Mouse (Mus musculus): ENCODE data around the gene Lrrc8c. TPM values are rescaled to one million over a fixed set of nuclear protein-coding genes. Genes with fewer than 3 reads are reported as not detected.

The Lrrc8c gene
- total RNA-seq, 2 experiments from 2014 or later = 29.8 to 30.7 TPM

- Histone ChIP-seq H3K4me3 (no peak overlapping the region), H3K27ac (peak overlapping the region; percentile 69)
- no peak for TF ChIP-seq CTCF (conservative IDR thresholded peaks at IDR 0.05)
- DNase-seq (ENCODE audit: low spot score in 2 of 2) = no peak
Observed at GRCm38 (mm10) chr5:105602585-105602984, 83.4 kb downstream of the Lrrc8c start.

DNA sequence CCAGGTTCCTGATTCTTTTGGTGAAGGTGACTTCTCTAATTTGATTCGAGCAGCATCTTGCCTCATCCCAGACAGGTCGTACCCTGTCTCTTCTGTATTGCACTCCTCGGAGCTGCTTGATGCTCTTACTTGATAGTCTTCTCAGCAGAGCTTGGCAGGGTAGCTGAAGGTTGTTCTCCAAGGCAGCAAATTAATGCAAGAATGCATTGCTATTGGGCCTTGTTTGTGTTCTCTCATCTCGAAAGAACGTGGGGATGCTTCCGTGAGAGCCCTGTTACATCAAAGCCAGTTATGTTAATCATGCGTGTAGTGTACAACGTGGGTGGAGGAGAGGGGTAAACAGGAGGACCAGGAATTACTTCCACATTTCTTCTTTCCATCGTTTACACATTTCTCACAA is 86.5 kb downstream of the Lrrc8c start:
- H3K27ac ChIP-seq = peak overlapping the region; percentile 69; the same call in 1 of the 2 replicates
- no peak for DNase-seq (ENCODE audit: low spot score in 2 of 2)
- no peak overlapping the region for H3K4me3 ChIP-seq
- TF ChIP-seq CTCF (conservative IDR thresholded peaks at IDR 0.05) = no peak

DNA sequence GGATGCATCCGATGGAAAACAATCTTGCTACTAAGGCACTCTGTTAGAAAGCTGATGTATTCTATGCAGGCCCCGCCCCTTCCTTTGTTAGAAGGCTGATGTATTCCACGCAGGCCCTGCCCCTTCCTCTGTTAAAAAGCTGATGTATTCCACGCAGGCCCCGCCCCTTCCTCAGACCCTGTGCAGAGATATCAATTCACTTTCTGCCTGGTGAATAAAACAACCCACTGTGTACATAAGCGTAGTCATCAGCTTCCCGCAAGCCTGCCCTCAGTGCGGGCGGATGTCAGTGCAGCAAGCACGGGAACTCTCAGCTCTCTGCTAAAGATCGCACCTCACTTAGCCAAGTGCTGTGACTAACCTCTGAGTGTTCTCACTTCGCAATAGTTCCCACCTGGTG is 90.5 kb downstream of the Lrrc8c start:
- Histone ChIP-seq H3K27ac (no peak overlapping the region), H3K4me3 (no peak overlapping the region)
- no peak for TF ChIP-seq CTCF (conservative IDR thresholded peaks at IDR 0.05)
- no peak for DNase-seq (ENCODE audit: low spot score in 2 of 2)

GRCm38 (mm10) chr5:105613002-105613401 is 93.8 kb downstream of the Lrrc8c start:
- no peak for DNase-seq (ENCODE audit: low spot score in 2 of 2)
- TF ChIP-seq CTCF (conservative IDR thresholded peaks at IDR 0.05) = no peak
- no peak overlapping the region for H3K27ac ChIP-seq
- no peak overlapping the region for H3K4me3 ChIP-seq

DNA sequence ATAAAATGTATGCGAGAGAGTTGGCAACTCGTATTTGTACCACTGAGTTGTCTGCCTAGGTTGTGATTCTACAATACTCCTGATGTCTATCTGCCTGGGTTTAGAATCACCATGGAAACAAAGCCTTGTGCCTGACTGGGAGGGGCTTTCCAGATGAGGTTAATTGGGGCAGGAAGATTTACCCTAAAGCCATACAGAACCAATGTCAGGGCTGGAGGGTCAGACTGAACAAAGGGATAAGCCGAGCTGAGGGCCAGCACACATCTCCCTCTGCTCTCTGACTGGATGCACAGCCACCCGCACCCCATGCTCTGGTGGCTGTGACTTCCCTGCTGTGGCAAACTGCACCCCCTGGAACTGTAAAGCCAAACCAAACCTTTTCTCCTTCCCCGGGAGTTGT is 94.8 kb downstream of the Lrrc8c start:
- no peak for DNase-seq (ENCODE audit: low spot score in 2 of 2)
- Histone ChIP-seq H3K27ac (no peak overlapping the region), H3K4me3 (no peak overlapping the region)
- no peak for TF ChIP-seq CTCF (conservative IDR thresholded peaks at IDR 0.05)

- DNase-seq (ENCODE audit: low spot score in 2 of 2) = no peak
- no peak for TF ChIP-seq CTCF (conservative IDR thresholded peaks at IDR 0.05)
- no peak overlapping the region for H3K27ac ChIP-seq
- no peak overlapping the region for H3K4me3 ChIP-seq
Observed at GRCm38 (mm10) chr5:105614682-105615434, 95.7 kb downstream of the Lrrc8c start.

DNA sequence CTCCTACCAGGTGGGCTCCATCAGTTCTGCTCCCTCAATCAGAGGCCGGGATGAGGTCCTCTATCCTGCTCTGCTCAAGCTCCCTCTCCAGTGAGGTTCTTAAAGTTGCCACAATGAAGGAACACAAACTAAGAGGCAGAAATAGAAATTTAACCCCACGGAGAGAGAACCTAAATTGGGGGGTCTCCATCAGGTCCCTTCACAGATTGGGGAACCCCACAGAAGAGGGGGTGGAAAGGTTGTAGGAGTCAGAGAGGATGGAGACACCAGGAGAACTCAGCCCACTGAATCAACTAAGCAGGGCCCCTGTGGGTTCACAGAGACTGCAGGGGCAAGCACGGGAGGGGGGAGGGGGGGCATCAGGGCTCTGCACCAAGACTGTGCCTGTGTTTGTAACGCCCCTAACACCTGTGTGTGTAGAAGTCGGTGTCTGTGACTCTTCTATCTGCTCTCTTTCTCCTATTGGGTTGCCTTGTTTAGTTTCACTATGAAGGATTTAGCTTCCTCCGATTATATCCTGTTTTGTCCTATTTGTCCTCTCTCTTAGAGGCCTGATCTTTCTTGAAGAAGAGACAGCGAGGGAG is 96.8 kb downstream of the Lrrc8c start:
- DNase-seq (ENCODE audit: low spot score in 2 of 2) = no peak
- Histone ChIP-seq H3K27ac (no peak overlapping the region), H3K4me3 (no peak overlapping the region)
- TF ChIP-seq CTCF (conservative IDR thresholded peaks at IDR 0.05) = no peak

DNA sequence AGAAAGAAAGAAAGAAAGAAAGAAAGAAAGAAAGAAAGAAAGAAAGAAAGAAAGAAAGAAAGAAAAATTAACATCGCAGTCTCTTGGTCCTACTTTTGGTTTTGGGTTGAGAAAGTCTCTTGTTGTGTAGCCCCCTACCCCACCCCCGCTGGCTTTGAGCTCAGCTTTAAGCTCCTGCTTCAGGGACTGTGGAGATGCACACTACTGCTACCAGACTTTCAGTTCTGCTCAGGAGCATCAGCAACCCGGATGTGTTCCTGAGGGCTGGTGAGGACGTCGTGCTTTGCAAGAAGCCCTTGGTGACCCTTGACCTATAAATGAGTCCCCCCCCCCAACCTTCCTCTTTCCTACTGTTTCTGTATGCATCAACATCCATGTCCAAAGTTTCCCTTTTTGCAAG is 97.3 kb downstream of the Lrrc8c start:
- Histone ChIP-seq H3K27ac (no peak overlapping the region), H3K4me3 (no peak overlapping the region)
- TF ChIP-seq CTCF (conservative IDR thresholded peaks at IDR 0.05) = no peak
- DNase-seq (ENCODE audit: low spot score in 2 of 2) = no peak

- no peak for TF ChIP-seq CTCF (conservative IDR thresholded peaks at IDR 0.05)
- no peak overlapping the region for H3K27ac ChIP-seq
- DNase-seq (ENCODE audit: low spot score in 2 of 2) = no peak
- H3K4me3 ChIP-seq = no peak overlapping the region
Observed at GRCm38 (mm10) chr5:105618510-105618909, 99.3 kb downstream of the Lrrc8c start.

DNA sequence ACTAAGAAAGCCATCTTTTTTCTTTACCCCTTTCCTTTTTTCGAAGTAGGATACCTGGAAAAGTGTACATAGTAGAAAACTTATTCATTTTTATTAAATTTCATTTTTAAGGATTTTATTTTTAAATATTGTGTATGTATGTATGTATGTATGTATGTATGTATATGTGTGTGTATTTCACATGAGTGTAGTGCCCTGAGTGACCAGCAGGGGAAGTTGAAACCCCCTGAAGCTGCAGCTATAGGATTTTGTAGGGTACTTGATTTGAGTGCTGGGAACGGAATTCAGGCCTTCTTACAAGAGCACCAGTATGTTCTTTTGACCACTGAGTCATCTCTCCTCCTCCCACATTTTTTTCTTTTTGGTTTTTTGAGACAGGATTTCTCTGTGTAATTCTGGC is 100.5 kb downstream of the Lrrc8c start:
- no peak overlapping the region for H3K4me3 ChIP-seq
- DNase-seq (ENCODE audit: low spot score in 2 of 2) = no peak
- no peak overlapping the region for H3K27ac ChIP-seq
- peak; percentile 58 for TF ChIP-seq CTCF (conservative IDR thresholded peaks at IDR 0.05)

DNA sequence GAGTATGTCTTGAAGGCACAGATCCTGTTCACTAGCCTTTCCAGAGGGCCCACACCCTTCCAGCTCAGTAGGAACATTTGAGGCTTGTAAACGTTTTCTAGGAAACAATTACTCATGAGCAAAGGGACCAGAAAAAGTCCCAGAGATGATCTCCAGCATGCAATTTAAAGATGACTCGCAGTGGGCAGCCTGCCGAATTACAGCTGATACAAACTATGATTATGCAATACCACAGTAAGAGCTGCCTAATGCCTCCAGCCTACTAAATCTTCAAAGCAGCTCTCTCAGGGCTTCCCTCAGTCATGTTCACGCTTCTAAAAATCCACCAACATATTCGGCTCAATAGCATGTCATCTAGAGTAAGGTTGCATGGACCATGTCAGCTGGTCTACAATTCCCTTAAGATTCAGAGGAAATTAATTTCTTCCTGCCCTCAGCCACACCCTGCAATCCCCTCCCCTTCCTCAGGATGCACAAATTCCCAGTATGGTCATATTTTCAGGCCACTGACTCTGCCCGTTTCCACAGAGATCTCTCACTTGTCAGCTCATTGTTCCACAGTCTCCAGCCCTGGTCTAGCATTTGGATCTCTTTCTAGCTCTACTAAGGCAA is 101.4 kb downstream of the Lrrc8c start:
- H3K27ac ChIP-seq = no peak overlapping the region
- DNase-seq (ENCODE audit: low spot score in 2 of 2) = peak; percentile 34 to 63
- H3K4me3 ChIP-seq = no peak overlapping the region
- no peak for TF ChIP-seq CTCF (conservative IDR thresholded peaks at IDR 0.05)

DNA sequence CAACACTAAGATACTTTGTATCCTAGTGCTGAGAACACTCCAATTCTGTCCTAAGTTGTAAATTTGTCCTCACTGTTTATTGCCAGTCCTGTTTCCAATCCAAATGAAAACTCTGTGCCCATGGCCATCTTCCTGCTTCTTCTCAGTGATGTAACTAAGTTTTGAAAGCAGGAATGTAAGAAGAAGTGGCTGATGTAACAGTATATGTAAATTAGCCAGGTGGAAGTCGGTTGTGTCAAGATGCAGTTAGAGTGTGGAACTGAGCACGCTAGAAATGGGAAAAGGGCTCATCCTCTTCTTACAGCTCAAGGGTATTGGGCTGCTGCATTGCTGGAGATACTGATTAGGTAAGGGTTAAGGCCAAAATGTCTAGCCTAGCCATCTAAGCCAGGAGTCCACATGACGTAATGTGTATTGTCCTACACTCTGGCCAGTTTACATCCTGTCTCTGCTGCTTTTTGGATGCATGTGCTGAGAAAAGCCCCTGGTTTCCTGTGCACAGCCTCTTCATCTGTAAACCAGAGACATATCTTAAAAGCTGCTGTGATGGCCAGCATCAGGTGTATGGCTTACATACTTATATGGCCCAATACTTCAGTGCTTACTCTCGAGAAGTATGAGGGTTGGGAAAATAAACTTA is 104.0 kb downstream of the Lrrc8c start:
- no peak overlapping the region for H3K4me3 ChIP-seq
- no peak for DNase-seq (ENCODE audit: low spot score in 2 of 2)
- H3K27ac ChIP-seq = no peak overlapping the region
- TF ChIP-seq CTCF (conservative IDR thresholded peaks at IDR 0.05) = no peak

DNA sequence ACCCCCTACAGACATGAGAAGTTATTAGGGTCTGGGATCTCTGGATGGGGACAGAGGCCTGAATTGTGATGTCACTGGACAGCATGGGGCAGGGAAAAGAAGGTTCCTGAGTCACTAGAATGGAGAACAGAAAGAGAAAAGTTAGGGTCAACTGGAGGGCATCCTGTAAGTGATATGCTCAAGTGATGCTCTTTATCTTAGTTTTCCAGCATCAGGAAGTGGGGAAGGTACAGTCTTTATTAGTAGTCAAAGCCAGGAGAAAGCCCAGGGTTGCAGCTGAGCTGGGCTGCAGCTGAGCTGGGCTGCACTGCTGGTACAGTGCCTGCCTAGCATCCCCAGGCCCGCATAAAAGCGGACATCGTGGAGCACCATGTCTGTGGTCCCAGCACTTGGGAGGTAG is 105.1 kb downstream of the Lrrc8c start:
- TF ChIP-seq CTCF (conservative IDR thresholded peaks at IDR 0.05) = no peak
- no peak overlapping the region for H3K27ac ChIP-seq
- H3K4me3 ChIP-seq = no peak overlapping the region
- DNase-seq (ENCODE audit: low spot score in 2 of 2) = no peak
